Mouse (Mus musculus): Measurements from ENCODE around the gene Lpp.

Lpp gene

GRCm38 (mm10) chr16:24435115-24435553 lies 41.8 kb downstream of the Lpp start:
- peak in 1 of 2 experiments; percentile 34 for DNase-seq (ENCODE audit: low spot score in 2 of 2)

- no peak for DNase-seq (ENCODE audit: low spot score in 2 of 2)
Observed at GRCm38 (mm10) chr16:24438438-24438837, 45.1 kb downstream of the Lpp start.

- no peak for DNase-seq (ENCODE audit: low spot score in 2 of 2)
Observed at GRCm38 (mm10) chr16:24441338-24441737, 48.0 kb downstream of the Lpp start.

- no peak for DNase-seq (ENCODE audit: low spot score in 2 of 2)
Observed at GRCm38 (mm10) chr16:24442500-24443122, 49.3 kb downstream of the Lpp start.

- DNase-seq (ENCODE audit: low spot score in 2 of 2): no peak
Observed at GRCm38 (mm10) chr16:24443123-24443515, 49.8 kb downstream of the Lpp start.

- DNase-seq (ENCODE audit: low spot score in 2 of 2): no peak
Observed at GRCm38 (mm10) chr16:24443555-24443954, 50.2 kb downstream of the Lpp start.

GRCm38 (mm10) chr16:24444818-24445217 lies 51.5 kb downstream of the Lpp start:
- peak in 1 of 2 experiments; percentile 39 for DNase-seq (ENCODE audit: low spot score in 2 of 2)

GRCm38 (mm10) chr16:24445473-24445872 lies 52.2 kb downstream of the Lpp start:
- no peak for DNase-seq (ENCODE audit: low spot score in 2 of 2)

- no peak for DNase-seq (ENCODE audit: low spot score in 2 of 2)
Observed at GRCm38 (mm10) chr16:24446449-24446848, 53.1 kb downstream of the Lpp start.

- no peak for DNase-seq (ENCODE audit: low spot score in 2 of 2)
Observed at GRCm38 (mm10) chr16:24447666-24448492, 54.6 kb downstream of the Lpp start.

GRCm38 (mm10) chr16:24448493-24448845 lies 55.2 kb downstream of the Lpp start:
- no peak for DNase-seq (ENCODE audit: low spot score in 2 of 2)

- DNase-seq (ENCODE audit: low spot score in 2 of 2): peak in 1 of 2 experiments; percentile 36
Observed at GRCm38 (mm10) chr16:24449806-24450205, 56.5 kb downstream of the Lpp start.

GRCm38 (mm10) chr16:24450256-24450655 lies 56.9 kb downstream of the Lpp start:
- no peak for DNase-seq (ENCODE audit: low spot score in 2 of 2)

- no peak for DNase-seq (ENCODE audit: low spot score in 2 of 2)
Observed at GRCm38 (mm10) chr16:24451123-24451522, 57.8 kb downstream of the Lpp start.

- no peak for DNase-seq (ENCODE audit: low spot score in 2 of 2)
Observed at GRCm38 (mm10) chr16:24453536-24453935, 60.2 kb downstream of the Lpp start.

GRCm38 (mm10) chr16:24454493-24454892 lies 61.2 kb downstream of the Lpp start:
- DNase-seq (ENCODE audit: low spot score in 2 of 2): no peak

GRCm38 (mm10) chr16:24455361-24455855 lies 62.1 kb downstream of the Lpp start:
- no peak for DNase-seq (ENCODE audit: low spot score in 2 of 2)

- DNase-seq (ENCODE audit: low spot score in 2 of 2): no peak
Observed at GRCm38 (mm10) chr16:24463842-24464241, 70.5 kb downstream of the Lpp start.

GRCm38 (mm10) chr16:24464436-24464835 lies 71.1 kb downstream of the Lpp start:
- no peak for DNase-seq (ENCODE audit: low spot score in 2 of 2)

GRCm38 (mm10) chr16:24465633-24466032 lies 72.3 kb downstream of the Lpp start:
- peak; percentile 33 to 40 for DNase-seq (ENCODE audit: low spot score in 2 of 2)

- no peak for DNase-seq (ENCODE audit: low spot score in 2 of 2)
Observed at GRCm38 (mm10) chr16:24467544-24468290, 74.4 kb downstream of the Lpp start.

GRCm38 (mm10) chr16:24469313-24469712 lies 76.0 kb downstream of the Lpp start:
- DNase-seq (ENCODE audit: low spot score in 2 of 2): no peak

Data from heart, adult 9 months (tissue).